ENCODE assay signal across 11 mouse cellular contexts in genomic region chr1:186474844-186475243, GRCm38 (mm10).
A peak's percentile ranks its signal among the peaks of the same experiment; 100 is the strongest.
DNase-seq lines count a peak whose midpoint lies in the region; ATAC-seq and TF ChIP-seq lines count a peak whose summit lies in the region.
"Had no signal": no experiment of that assay in that cellular context is flagged by ENCODE, and none has a peak within 500 bp of the region (broad histone marks: within the 10 kb centered on the region; RNA-seq: fewer than 3 reads in every experiment).

No protein-coding gene starts in this region.

- TF ChIP-seq CTCF in forebrain, postnatal 0 days (IDR thresholded peaks at IDR 0.05; ENCODE audit: low read depth), result no peak

- H3K4me3 ChIP-seq in forebrain, postnatal 0 days (ENCODE audit: low read depth, low read length), result no peak overlapping the region

- no peaks in the 10 kb centered on the region for H3K27me3 ChIP-seq in forebrain, postnatal 0 days (ENCODE audit: insufficient read depth, low read length)

- H3K9me3 ChIP-seq in forebrain, postnatal 0 days (ENCODE audit: low read length), result no peaks in the 10 kb centered on the region

- 16% methylated on average over 2 of the region's 2 CpGs for WGBS in forebrain, postnatal 0 days

- no peak overlapping the region for H3K27ac ChIP-seq in forebrain, postnatal 0 days (ENCODE audit: low read depth, low read length)

- intact Hi-C loops in left cerebral cortex, postnatal 10 days (cut with DNase I), result no loop called here

- H3K36me3 ChIP-seq in forebrain, postnatal 0 days (ENCODE audit: insufficient read depth), result no peaks in the 10 kb centered on the region

- no peak overlapping the region for H3K4me2 ChIP-seq in forebrain, postnatal 0 days (ENCODE audit: low read depth)

- ATAC-seq in cerebellum, adult (ENCODE audit: insufficient number of reproducible peaks, low FRiP score, low TSS enrichment), result no peak
- peak; percentile 82 for ATAC-seq in forebrain, postnatal 0 days

- peak; percentile 14 for DNase-seq in cerebellum, adult 9-10 months
- DNase-seq in forebrain, postnatal 0 days, result peak; percentile 93
- DNase-seq in left cerebral cortex, postnatal 10 days (ENCODE audit: extremely low spot score in 1 of 2, low spot score in 2 of 2), result peak; percentile 42 to 76
- DNase-seq in retina, postnatal 7 days (ENCODE audit: low read depth, low spot score), result peak; percentile 40
- no peak for DNase-seq in lung, postnatal 4 days
- DNase-seq in thymus, postnatal 36 days, result no peak
- DNase-seq in lung, adult 18-20 months, result no peak
- DNase-seq: kidney, adult 2 months; lung, adult 2 months; spleen, adult 18-20 months had no signal

- no peaks in the 10 kb centered on the region for H3K4me1 ChIP-seq in forebrain, postnatal 0 days (ENCODE audit: insufficient read depth)

- H3K9ac ChIP-seq in forebrain, postnatal 0 days, result no peak overlapping the region

Comparison
In these comparisons a context has a peak if more than half of its experiments do, and no peak if none do; other contexts are left out.
1. DNase-seq: peak in cerebellum, adult 9-10 months (single experiment), forebrain, postnatal 0 days (single experiment), left cerebral cortex, postnatal 10 days (2 of 2) and retina, postnatal 7 days (single experiment); none in lung, postnatal 4 days (0 of 2), thymus, postnatal 36 days (0 of 2) and lung, adult 18-20 months (0 of 2).